Mouse (Mus musculus): ENCODE measurements around the gene Yeats4. TPM values are rescaled to one million over a fixed set of nuclear protein-coding genes. Genes with fewer than 3 reads are reported as not detected.

Yeats4 gene
- polyA plus RNA-seq, 3 experiments from 2014 or later: 22.8 to 31.7 (median 25.0) TPM

GRCm38 (mm10) chr10:117199701-117200100 is 24.6 kb downstream of the Yeats4 start:
- no peak for ATAC-seq

DNA sequence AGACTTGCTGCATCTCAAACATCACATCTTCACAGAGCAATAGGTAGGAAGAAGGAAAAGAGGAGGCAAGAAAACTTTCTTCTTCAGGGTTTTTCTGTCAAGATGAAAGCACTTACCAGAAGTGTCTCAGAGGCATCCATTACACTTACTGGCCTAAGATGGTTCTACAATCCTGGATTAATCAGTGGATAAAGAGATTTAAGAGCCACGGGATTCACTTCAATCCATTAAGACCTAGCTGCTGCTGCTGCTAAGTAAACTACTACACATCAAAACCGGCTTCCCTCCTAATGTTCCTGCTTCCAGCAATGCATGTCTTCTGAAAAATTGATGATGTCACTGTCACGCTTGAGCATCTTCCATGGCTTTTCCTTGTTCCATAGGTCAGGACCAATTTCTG is 27.6 kb downstream of the Yeats4 start:
- no peak for ATAC-seq

- ATAC-seq: no peak
Observed at GRCm38 (mm10) chr10:117195748-117196147, 28.6 kb downstream of the Yeats4 start.

- no peak for ATAC-seq
Observed at GRCm38 (mm10) chr10:117195005-117195404, 29.3 kb downstream of the Yeats4 start.

DNA sequence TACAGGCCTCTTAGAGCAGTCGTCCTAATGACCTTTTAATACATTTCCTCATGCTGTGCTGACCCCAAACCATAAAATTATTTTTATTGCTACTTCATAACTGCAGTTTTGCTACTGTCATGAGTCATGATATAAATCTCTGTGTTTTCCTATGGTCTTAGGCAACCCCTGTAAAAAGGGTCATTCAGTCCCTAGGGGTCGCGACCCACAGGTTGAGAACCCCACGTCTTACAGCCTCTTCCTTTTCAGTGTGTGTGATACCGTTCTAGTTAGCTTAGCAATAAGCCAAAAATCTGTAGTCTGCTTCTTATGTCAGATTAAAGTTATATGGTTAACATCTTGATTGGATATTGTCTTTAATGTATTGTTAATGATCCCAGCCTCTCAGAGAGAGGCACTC is 30.9 kb downstream of the Yeats4 start:
- ATAC-seq: no peak

- ATAC-seq: no peak
Observed at GRCm38 (mm10) chr10:117185399-117186089, 38.8 kb downstream of the Yeats4 start.

- ATAC-seq: no peak
Observed at GRCm38 (mm10) chr10:117181098-117181497, 43.2 kb downstream of the Yeats4 start.

DNA sequence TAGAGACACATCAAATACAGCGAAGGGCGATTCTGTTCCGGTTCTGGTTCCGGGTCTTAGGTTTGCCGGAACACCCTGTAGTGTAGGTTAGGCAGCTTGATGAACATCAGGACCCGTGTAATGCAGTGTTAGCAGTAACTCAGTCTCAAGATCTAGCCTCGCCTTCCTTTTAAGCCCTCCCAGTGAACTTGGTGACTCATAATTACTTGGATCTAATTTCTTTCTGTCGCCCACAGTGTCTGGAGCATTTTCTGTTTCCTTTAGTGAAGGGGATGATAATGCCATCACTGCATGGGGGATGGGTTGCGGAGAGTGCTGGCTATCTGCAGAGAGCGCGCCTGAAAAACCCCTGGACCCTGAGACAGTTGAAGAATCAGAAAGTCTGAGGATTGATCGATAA is 49.7 kb downstream of the Yeats4 start:
- no peak for ATAC-seq

GRCm38 (mm10) chr10:117173566-117174438 is 50.5 kb downstream of the Yeats4 start:
- ATAC-seq: no peak

DNA sequence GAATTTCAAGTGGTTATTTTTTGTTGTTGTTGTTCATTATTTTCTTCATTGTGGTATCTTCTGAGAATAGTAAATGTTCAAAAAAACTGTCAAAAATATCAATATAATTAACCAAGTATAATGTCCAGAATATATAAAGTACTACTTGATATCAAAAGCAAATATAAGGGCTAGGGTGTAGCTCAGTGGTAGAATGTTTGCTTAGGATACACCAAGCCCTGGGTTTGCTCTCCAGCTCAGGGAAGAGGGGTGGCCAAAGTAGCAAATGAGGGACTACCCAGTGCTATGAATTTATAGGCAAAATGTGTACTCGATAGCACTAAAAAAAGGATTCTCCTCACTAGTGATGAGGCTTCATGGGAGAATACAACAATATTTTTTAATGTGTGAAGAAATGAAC is 51.2 kb downstream of the Yeats4 start:
- ATAC-seq: no peak

DNA sequence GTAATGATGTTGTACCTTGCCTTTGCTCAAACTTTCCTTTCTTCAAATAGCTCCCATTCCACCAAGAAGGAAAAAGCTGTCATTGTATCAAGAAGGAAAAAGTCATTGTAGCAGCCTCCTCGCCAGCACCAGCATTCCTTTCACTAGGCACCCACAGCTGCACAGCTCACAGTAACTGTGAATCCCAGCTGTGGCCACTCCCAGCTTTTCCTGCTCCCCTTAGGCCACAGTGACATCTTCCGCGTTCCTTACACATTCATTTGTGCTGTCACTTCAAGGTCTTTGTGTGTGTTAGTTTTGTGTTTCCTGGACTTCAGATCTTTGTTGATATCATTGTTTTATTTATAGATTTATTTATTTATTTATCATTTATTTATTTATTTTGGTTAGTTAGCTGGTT is 52.2 kb downstream of the Yeats4 start:
- no peak for ATAC-seq

DNA sequence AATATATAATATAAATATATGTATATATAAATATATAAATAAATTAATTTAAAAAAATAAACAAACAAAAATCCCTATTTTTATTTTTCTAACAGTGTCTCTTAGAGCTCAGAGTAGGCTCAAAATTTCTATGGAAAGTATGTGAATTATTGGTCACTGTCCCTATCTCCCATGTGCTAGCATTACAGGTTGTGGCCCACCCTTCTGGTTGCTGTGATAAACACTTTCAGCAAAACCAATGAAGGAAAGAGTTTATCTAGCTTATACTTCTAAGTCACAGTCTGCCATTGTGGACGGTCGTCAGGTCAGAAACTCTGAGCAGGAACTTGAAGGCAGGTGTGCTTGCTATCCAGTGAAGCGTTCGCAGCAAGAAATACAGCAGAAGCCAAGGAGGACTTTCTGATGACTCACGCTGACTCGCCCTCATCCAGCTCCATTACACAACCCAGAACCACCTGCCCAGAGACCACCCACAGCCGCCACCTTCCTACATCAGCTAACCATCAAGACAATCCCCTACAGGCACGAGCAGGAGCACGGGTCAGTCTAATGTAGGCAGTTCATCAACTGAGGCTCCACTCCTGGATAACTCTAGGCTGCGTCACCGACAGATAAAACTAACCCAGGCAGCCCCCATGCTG is 57.4 kb downstream of the Yeats4 start:
- ATAC-seq: no peak

Other genes with a start within 250 kb of the Yeats4 start
- not detected for gene Best3, start 238.2 kb downstream of the Yeats4 start, polyA plus RNA-seq (2017; shearing (Covaris generic))
- gene Lrrc10, start 179.2 kb downstream of the Yeats4 start, polyA plus RNA-seq (2017; shearing (Covaris generic)): not detected
- gene Cct2, start 160.7 kb downstream of the Yeats4 start, polyA plus RNA-seq (2017; shearing (Covaris generic)): 100 to 1,000 TPM; 184 to 248 (median 228) TPM
- gene Frs2, start 76.0 kb downstream of the Yeats4 start, polyA plus RNA-seq (2017; shearing (Covaris generic)): 10 to 100 TPM in 1 of 3 experiments, 1 to 10 TPM in 2; 7.4 to 11.6 (median 9.1) TPM
- not detected for gene 9530003J23Rik, start 14.2 kb upstream of the Yeats4 start, polyA plus RNA-seq (2017; shearing (Covaris generic))
- gene Lyz2, start 57.8 kb upstream of the Yeats4 start, polyA plus RNA-seq (2017; shearing (Covaris generic)): 10 to 100 TPM in 1 of 3 experiments, 1 to 10 TPM in 2; 1.0 to 40.1 (median 5.3) TPM
- 1 to 10 TPM in 1 of 3 experiments, under 1 TPM in 1, not detected in 1; 0.49 to 1.0 TPM for gene Lyz1, start 68.4 kb upstream of the Yeats4 start, polyA plus RNA-seq (2017; shearing (Covaris generic))
- gene Cpsf6, start 155.5 kb upstream of the Yeats4 start, polyA plus RNA-seq (2017; shearing (Covaris generic)): 100 to 1,000 TPM; 103 to 132 (median 120) TPM